Comparison of ENCODE assay signal across 8 mouse cellular contexts in the genomic region with DNA sequence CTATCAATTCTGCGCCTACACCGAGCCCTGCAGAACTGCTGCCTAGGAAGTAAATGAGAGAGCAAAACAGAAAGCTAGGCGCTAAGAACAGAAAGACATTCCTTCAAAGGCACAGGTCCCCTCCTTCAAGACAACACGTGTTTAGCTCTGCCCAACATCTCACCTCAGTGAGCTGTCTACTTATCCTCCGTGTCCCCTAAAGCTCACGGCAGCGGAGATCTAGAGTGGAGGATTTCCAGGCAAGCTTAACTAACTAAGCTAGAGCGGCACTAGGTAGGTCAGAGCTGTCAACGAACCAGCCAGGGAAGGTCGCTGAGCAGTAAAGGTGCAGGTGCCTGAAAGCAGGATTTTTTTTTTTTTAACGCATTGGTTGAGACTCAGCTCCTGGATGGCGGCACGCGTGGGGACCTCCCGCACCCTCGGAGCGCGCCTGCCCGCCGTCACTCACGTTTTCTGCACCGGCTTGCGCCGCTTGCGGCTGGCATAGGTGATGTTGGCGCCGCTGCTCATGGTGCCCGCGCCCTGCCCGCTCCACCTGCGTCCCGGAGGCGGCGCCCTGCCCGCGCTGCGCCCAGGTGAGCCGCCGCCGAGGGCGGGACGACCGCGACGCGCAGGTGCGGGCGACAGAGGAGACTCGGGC. TPM values are rescaled to one million over a fixed set of nuclear protein-coding genes. Genes with fewer than 3 reads are reported as not detected.
DNase-seq lines count a peak whose midpoint lies in the region; ATAC-seq and TF ChIP-seq lines count a peak whose summit lies in the region.

No protein-coding gene starts in this region.

- no peak for TF ChIP-seq CTCF in gastrocnemius, adult 2 months (IDR thresholded peaks at IDR 0.05)
- TF ChIP-seq CTCF in liver, adult 2 months (IDR thresholded peaks at IDR 0.05; ENCODE audit: low read depth, low read length) = 0 out of 2 replicates have a peak, but pooled peaks have one; percentile 8
- TF ChIP-seq CTCF in stomach, postnatal 0 days (IDR thresholded peaks at IDR 0.05; ENCODE audit: low read depth) = peak; percentile 33; the same call in 1 of the 2 replicates

- no peak for TF ChIP-seq POLR2A in liver, adult 2 months (IDR thresholded peaks at IDR 0.05; ENCODE audit: extremely low read depth, insufficient read depth, low read length)

- no peaks in the 10 kb centered on the region for H3K9me3 ChIP-seq in heart, embryonic 11.5 days (replicated peaks; ENCODE audit: control insufficient read depth, low read length)
- H3K9me3 ChIP-seq in kidney, embryonic 15.5 days (replicated peaks) = no peaks in the 10 kb centered on the region
- H3K9me3 ChIP-seq in midbrain, embryonic 16.5 days (replicated peaks; ENCODE audit: control insufficient read depth, low read length, poor library complexity, severe bottlenecking) = no peaks in the 10 kb centered on the region
- H3K9me3 ChIP-seq in stomach, postnatal 0 days (ENCODE audit: control insufficient read depth, low read length) = no peaks in the 10 kb centered on the region

- H3K36me3 ChIP-seq in heart, embryonic 11.5 days (ENCODE audit: control insufficient read depth, insufficient read depth, low read length) = no peaks in the 10 kb centered on the region
- H3K36me3 ChIP-seq in kidney, embryonic 15.5 days = no peaks in the 10 kb centered on the region
- no peaks in the 10 kb centered on the region for H3K36me3 ChIP-seq in liver, adult 2 months (ENCODE audit: control insufficient read depth, insufficient read depth, low read length)
- no peaks in the 10 kb centered on the region for H3K36me3 ChIP-seq in midbrain, embryonic 16.5 days (ENCODE audit: control insufficient read depth, insufficient read depth, low read length)
- no peaks in the 10 kb centered on the region for H3K36me3 ChIP-seq in stomach, postnatal 0 days (ENCODE audit: control insufficient read depth, insufficient read depth, low read length)

- H3K9ac ChIP-seq in heart, embryonic 11.5 days (ENCODE audit: low read depth, low read length) = peak overlapping the region; percentile 66
- peak overlapping the region; percentile 71 for H3K9ac ChIP-seq in kidney, embryonic 15.5 days
- H3K9ac ChIP-seq in liver, adult 2 months (ENCODE audit: low read depth, low read length) = peak overlapping the region; percentile 98
- H3K9ac ChIP-seq in midbrain, embryonic 16.5 days (ENCODE audit: low read depth, low read length) = peak overlapping the region; percentile 79
- H3K9ac ChIP-seq in stomach, postnatal 0 days (ENCODE audit: low read length) = peak overlapping the region; percentile 83

- no peaks in the 10 kb centered on the region for H3K4me1 ChIP-seq in heart, embryonic 11.5 days (ENCODE audit: control insufficient read depth, insufficient read depth, low read length)
- H3K4me1 ChIP-seq in kidney, embryonic 15.5 days = peaks cover 11% of the 10 kb centered on the region; the same call in 1 of the 2 replicates
- H3K4me1 ChIP-seq in liver, adult 2 months (ENCODE audit: control insufficient read depth, insufficient read depth, low read length) = peaks cover 7% of the 10 kb centered on the region
- H3K4me1 ChIP-seq in midbrain, embryonic 16.5 days (ENCODE audit: control insufficient read depth, insufficient read depth, low read length) = peaks cover 5% of the 10 kb centered on the region
- no peaks in the 10 kb centered on the region for H3K4me1 ChIP-seq in stomach, postnatal 0 days (replicated peaks; ENCODE audit: control insufficient read depth, insufficient read depth)

- no peak for TF ChIP-seq EP300 in stomach, postnatal 0 days (optimal IDR thresholded peaks at IDR 0.05)

- intact Hi-C loops in gastrocnemius, adult 2 months (cut with DNase I) = no loop called here
- intact Hi-C loops in gastrocnemius, postnatal 14 days (cut with DNase I; ENCODE audit: low total_unique reads) = loop anchor here (10.0 kb wide), 1 partner anchor 301 kb away; no protein-coding TSS in a partner anchor

- ATAC-seq in heart, embryonic 11.5 days (replicated peaks; ENCODE audit: insufficient number of reproducible peaks, low FRiP score, low TSS enrichment) = no peak
- ATAC-seq in kidney, embryonic 15.5 days (replicated peaks; ENCODE audit: low FRiP score) = peak; percentile 73
- ATAC-seq in midbrain, embryonic 16.5 days = peak; percentile 88; the same call in 1 of the 2 replicates
- peak; percentile 92 for ATAC-seq in stomach, postnatal 0 days (ENCODE audit: low FRiP score, low TSS enrichment)

- 0 out of 2 replicates have a peak, but pooled peaks cover 7% of the 10 kb centered on the region for H3K27me3 ChIP-seq in heart, embryonic 11.5 days (ENCODE audit: control insufficient read depth, insufficient read depth, low read length)
- no peaks in the 10 kb centered on the region for H3K27me3 ChIP-seq in kidney, embryonic 15.5 days
- H3K27me3 ChIP-seq in liver, adult 2 months (ENCODE audit: control insufficient read depth, insufficient read depth, low read length) = no peaks in the 10 kb centered on the region
- H3K27me3 ChIP-seq in midbrain, embryonic 16.5 days (ENCODE audit: control insufficient read depth, insufficient read depth, low read depth, low read length) = no peaks in the 10 kb centered on the region
- H3K27me3 ChIP-seq in stomach, postnatal 0 days (ENCODE audit: control insufficient read depth, insufficient read depth, low read length) = no peaks in the 10 kb centered on the region

- peak overlapping the region; percentile 92 for H3K4me3 ChIP-seq in gastrocnemius, adult 2 months
- H3K4me3 ChIP-seq in heart, embryonic 11.5 days (ENCODE audit: low read depth, low read length) = peak overlapping the region; percentile 73
- H3K4me3 ChIP-seq in kidney, embryonic 15.5 days (replicated peaks) = peak overlapping the region; percentile 86
- peak overlapping the region; percentile 98 for H3K4me3 ChIP-seq in liver, adult 2 months (ENCODE audit: insufficient read depth, low read depth, low read length)
- peak overlapping the region; percentile 81 for H3K4me3 ChIP-seq in midbrain, embryonic 16.5 days (ENCODE audit: low read depth, low read length)
- peak overlapping the region; percentile 87 for H3K4me3 ChIP-seq in stomach, postnatal 0 days (ENCODE audit: low read depth, low read length)

- DNase-seq in gastrocnemius, adult 2 months = no peak
- no peak for DNase-seq in gastrocnemius, postnatal 14 days
- peak; percentile 14 to 23 for DNase-seq in cerebellum, postnatal 4 days (ENCODE audit: low spot score in 2 of 2)
- DNase-seq in liver, adult 2 months (ENCODE audit: extremely low read depth, low read depth, low spot score) = peak; percentile 71
- peak; percentile 78 for DNase-seq in stomach, postnatal 0 days (ENCODE audit: low spot score)

- H3K79me2 ChIP-seq in liver, adult 2 months (ENCODE audit: control insufficient read depth, insufficient read depth, low read length) = peaks cover 8% of the 10 kb centered on the region; the same call in 1 of the 2 replicates

- WGBS in heart, embryonic 11.5 days (ENCODE audit: insufficient replicate concordance) = 2% methylated on average over 48 of the region's 49 CpGs
- 1% methylated on average over 49 of the region's 49 CpGs for WGBS in kidney, embryonic 15.5 days
- under 1% methylated on average over 49 of the region's 49 CpGs for WGBS in liver, adult 2 months
- WGBS in midbrain, embryonic 16.5 days = under 1% methylated on average over 41 of the region's 49 CpGs
- WGBS in stomach, postnatal 0 days = 1% methylated on average over 36 of the region's 49 CpGs

- H3K4me2 ChIP-seq in heart, embryonic 11.5 days = peak overlapping the region; percentile 100
- H3K4me2 ChIP-seq in kidney, embryonic 15.5 days = peak overlapping the region; percentile 99
- peak overlapping the region; percentile 84 for H3K4me2 ChIP-seq in midbrain, embryonic 16.5 days (ENCODE audit: low read length)
- peak overlapping the region; percentile 88 for H3K4me2 ChIP-seq in stomach, postnatal 0 days (replicated peaks; ENCODE audit: low read depth)

- H3K27ac ChIP-seq in gastrocnemius, adult 2 months = peak overlapping the region; percentile 85
- no peak overlapping the region for H3K27ac ChIP-seq in heart, embryonic 11.5 days (ENCODE audit: low read depth, low read length)
- peak overlapping the region; percentile 73 for H3K27ac ChIP-seq in kidney, embryonic 15.5 days
- peak overlapping the region; percentile 91 for H3K27ac ChIP-seq in liver, adult 2 months (replicated peaks; ENCODE audit: insufficient read depth, low read depth, low read length)
- peak overlapping the region; percentile 72 for H3K27ac ChIP-seq in midbrain, embryonic 16.5 days (ENCODE audit: low read length)
- H3K27ac ChIP-seq in stomach, postnatal 0 days (replicated peaks) = peak overlapping the region; percentile 96

RNA-seq across cellular contexts. Expression of a gene that starts 0.6 kb away (rescaled TPM):
- total RNA-seq in gastrocnemius, adult 2 months (2021) = 1 to 10 TPM; 1.4 to 1.5 TPM
- total RNA-seq in gastrocnemius, postnatal 14 days (2021) = 1 to 10 TPM; 2.1 to 3.2 TPM
- 1.8 and 2.2 TPM in 2 replicates for polyA plus RNA-seq in heart, embryonic 11.5 days (2014; fragmentation: Nextera tagmentation; extraction: Ambion mirVana)
- 6.1 and 7.0 TPM in 2 replicates for polyA plus RNA-seq in kidney, embryonic 15.5 days (2015; fragmentation: Nextera tagmentation; extraction: Ambion mirVana)
- 26.5 and 27.2 TPM in 2 replicates for total RNA-seq in liver, adult 2 months (2014; rRNA removed)
- 10.1 and 11.5 TPM in 2 replicates for polyA plus RNA-seq in liver, adult 2 months (2012; rRNA removed)
- 2.6 and 2.7 TPM in 2 replicates for polyA plus RNA-seq in midbrain, embryonic 16.5 days (2015; fragmentation: Nextera tagmentation; extraction: Ambion mirVana)
- 8.2 and 9.2 TPM in 2 replicates for polyA plus RNA-seq in stomach, postnatal 0 days (2015; fragmentation: Nextera tagmentation; extraction: Ambion mirVana)

Comparison
In these comparisons a context has a peak if more than half of its experiments do, and no peak if none do; other contexts are left out.
1. DNase-seq: peak in cerebellum, postnatal 4 days (2 of 2), liver, adult 2 months (single experiment) and stomach, postnatal 0 days (single experiment); none in gastrocnemius, adult 2 months (single experiment) and gastrocnemius, postnatal 14 days (single experiment).
2. Peak in every context shown above with its lines, with median percentiles within 50 percentile points of each other: H3K4me3 ChIP-seq, H3K4me2 ChIP-seq and H3K9ac ChIP-seq.